Mouse (Mus musculus) CD8-positive naive resting alpha-beta T cell, adult 57 days (primary cell): ENCODE results near the gene Uap1l1. TPM values are rescaled to one million over a fixed set of nuclear protein-coding genes. Genes with fewer than 3 reads are reported as not detected.

Experiments
- total RNA-seq: library from RNA; stranded (reverse); gene quantifications from one replicate; pipeline ENCODE4 v1.2.4, GENCODE M21; 2023

The Uap1l1 gene
- total RNA-seq, result 12.6 TPM

DNA sequence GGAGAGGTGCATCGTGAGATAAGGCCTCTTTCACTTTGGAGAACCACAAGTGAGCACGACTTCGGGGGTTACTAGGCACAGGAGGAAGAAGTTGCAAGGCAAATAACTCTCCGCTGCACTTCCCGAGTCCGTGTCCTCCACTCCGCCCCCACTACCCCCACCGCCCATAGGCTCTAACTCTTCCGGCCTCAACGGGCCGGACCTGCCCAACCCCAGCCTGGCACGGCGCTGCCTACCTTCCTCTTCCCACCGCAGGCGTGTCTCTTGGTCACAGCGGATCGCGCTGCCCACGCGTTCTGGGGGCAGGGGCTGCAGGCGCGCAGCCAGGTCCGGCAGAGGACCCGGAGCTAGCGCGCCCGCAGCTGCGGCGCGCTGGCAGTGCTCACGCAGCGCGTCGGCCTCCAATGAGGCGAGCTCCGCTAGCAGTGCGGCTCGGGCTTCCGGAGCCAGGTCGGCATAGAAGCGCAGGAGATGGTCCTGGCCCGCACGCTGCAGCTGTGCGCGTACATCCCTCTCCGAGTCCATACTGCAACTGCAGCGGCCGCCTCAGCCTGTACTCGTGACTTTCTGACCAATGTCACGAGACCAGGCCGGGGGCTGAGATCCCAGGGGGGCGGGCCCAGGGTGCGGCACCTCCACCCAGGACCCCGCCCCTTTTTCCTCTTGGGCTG is at the start of gene Uap1l1:
TSS of gene Uap1l1 (minus strand) at position 592 of the 671 bp plus-strand sequence.

DNA sequence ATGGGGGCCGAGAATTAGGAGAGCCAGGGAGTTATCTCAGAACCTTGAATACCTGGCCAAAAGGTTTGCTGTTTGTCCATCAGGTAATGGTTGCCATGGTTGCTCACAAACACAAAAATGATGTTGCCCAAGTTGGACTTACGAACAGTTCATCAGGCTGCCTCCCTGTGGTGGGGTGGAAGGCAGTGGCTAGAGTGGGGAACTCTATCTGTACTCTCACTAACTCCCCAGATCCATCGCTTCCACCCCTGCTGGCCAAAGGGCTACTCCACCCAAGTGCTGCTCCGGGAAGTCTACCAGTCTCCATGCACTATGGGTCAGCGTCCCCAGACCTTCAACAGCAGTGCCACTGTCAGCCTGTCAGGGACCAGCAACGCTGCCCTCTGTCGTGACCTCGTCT is 33.6 kb upstream of the Uap1l1 start, which contains the start of gene Npdc1:
TSS of gene Npdc1 (plus strand) at position 301 of the 400 bp plus-strand sequence.

DNA sequence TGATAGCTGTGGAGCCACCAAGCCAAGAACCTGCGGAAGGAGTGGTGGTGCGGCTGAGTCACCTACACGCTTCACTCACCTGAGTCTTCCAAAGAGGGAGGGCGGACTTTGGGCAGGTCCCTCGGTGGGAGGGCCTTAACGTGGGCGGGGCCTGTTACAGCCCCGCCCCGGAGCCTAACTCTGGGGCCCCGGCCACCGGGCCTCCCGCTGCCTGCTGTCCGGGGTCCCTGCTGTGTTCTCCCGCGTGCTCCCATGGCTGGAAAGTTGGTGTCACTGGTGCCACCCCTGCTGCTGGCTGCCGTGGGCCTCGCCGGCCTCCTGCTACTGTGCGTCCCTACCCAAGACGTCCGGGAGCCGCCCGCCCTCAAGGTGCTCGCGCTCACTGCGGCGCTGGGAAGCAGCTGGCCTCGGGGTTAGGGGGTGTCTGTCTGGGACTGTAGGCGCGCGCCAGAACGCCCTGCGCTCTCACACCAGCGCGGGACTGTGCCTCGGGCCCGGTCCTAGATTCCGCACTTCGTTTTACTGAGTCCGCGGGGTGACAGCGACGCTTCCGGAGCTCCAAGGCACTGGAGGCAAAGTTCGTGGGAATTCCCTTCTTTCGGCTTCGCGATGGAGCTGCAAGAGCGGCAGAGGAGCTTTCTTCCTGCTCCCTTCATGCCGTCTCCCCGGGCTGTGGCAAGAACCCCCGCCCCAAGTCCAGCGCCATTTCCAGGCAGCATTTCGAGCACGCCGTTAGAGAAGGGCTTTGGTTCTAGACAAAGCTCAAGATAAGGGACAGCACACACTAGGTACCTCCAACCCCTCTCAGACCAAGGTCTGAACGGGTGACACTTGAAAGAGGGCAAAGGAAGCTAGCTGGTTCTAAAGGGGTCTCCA is 30.5 kb upstream of the Uap1l1 start, which contains the start of gene Entpd2:
TSS of gene Entpd2 (plus strand) at position 154 of the 876 bp plus-strand sequence.

DNA sequence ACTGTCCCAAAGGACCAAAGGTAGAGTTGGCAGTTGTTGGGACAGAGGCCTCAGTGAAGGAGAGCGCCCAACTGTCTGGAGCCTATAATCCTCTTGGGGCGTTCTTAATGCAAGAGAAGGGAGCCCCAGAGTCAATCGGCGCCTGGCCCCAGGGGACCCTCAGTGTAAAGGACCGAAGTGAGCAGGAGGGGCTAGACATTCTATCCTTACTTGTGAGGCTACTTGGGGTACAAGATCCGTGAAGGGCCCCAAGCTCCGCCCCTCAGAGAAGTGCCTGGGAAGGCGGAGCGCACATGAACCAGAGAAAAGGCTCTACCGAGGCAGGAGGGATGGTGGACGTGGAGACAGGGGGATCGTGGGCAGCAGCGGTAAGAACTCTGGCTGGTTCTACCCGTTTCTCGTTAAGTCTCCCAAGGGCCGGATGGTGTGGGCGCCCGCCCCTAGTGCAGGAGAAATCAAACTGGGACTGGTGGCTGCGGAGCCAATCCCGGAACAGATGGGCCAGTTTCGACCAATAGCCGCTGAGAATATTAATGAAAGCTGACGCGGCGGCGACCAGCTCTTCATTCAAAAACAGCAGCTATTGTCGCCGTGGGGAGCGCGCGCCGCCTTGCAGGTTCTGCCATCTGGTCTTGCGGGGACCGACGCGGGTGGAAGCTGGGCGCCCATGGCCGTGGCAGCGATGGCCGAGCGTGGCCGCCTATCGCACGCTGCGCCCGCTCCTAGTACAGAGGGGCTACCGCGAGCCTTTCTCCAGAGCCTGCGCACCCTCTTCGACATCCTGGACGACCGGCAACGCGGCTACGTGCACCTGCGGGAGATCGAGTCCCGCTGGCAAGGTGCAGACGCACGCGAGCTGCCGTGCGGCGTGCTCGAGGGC is 6.5 kb upstream of the Uap1l1 start, which contains the start of gene Sapcd2:
TSS of gene Sapcd2 (plus strand) at position 558 of the 880 bp plus-strand sequence.

DNA sequence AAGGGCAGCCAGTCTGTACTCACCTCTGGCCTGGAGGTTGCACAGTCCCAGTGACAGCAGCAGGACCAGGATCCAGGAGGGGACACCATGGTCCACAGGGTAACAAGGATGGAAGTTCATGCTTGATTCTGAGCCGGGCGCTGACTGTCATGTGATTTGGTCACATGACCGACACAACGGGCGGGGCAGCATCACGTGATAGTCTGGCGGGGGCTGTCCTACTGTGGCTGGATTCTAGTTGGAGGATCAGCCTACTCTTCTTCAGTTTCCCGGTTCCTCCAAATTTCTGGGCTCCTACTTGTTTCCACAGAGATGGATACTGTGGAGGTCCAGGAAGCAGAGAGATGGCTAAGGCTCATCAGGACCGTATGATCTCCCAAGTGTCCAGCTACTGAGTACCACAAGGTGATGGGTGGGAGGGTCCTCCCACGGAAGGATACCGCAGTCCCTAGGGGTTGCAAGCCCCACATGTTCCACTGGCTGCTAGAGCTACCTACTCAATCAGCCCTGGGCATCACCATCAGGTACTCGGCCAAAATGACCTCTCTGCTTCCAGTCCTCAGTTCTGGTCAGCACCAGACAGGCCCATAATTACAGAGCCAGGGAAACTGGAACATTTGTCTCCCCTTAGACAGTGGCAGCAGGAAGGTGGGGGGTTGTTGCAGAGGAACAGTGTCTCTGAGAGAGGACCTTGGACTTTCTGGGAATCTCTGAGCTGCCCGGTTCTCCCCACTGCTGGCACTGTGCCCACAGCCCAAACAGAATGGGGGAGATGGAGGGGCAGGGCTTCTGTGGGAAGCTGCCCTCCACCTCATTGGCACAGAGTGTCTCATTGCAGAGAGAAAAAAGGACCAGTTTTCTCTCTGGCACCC is 9.0 kb downstream of the Uap1l1 start, which contains the start of gene Dpp7:
TSS of gene Dpp7 (minus strand) at position 152 of the 872 bp plus-strand sequence.

DNA sequence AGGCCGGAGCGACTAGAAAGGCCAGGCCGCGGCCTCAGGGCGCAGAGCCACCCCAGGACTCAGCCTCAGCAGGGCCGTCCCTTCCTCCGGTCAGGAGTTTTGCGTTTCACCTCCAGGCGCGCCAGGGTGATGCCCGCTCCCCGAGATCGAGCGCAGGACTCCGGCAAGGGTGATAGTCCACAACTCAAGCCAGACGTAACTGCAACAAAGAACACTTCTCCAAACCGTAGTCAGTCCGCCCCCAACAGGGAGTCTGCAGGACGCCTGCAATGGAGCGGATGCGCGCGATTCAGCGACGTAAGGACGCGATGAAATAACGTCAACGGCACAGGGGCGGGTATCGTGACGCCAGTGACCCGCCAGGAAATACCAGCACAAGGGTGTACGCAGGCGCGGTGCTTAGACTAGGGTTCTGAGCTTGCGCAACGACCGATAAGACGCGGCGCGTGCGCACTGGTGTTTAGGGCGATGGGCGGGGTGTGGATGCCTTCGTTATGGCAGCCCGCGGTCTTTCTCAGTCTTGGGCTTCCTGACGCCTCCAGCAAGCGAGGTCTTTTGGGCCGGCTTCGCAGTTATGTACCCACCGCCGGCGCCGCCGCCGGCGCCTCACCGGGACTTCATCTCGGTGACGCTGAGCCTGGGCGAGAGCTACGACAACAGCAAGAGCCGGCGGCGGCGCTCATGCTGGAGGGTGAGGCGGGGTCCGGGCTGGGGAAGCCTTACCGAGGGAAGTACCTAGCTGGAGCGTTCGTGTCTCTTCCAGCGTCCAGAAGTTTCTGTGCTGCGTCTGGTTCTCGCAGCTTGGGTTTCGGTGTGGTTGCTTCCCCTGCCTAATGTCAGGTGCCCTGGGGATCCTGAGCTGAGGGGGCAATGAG is 33.0 kb downstream of the Uap1l1 start, which contains the start of gene Man1b1:
TSS of gene Man1b1 (plus strand) at position 53 of the 875 bp plus-strand sequence.

DNA sequence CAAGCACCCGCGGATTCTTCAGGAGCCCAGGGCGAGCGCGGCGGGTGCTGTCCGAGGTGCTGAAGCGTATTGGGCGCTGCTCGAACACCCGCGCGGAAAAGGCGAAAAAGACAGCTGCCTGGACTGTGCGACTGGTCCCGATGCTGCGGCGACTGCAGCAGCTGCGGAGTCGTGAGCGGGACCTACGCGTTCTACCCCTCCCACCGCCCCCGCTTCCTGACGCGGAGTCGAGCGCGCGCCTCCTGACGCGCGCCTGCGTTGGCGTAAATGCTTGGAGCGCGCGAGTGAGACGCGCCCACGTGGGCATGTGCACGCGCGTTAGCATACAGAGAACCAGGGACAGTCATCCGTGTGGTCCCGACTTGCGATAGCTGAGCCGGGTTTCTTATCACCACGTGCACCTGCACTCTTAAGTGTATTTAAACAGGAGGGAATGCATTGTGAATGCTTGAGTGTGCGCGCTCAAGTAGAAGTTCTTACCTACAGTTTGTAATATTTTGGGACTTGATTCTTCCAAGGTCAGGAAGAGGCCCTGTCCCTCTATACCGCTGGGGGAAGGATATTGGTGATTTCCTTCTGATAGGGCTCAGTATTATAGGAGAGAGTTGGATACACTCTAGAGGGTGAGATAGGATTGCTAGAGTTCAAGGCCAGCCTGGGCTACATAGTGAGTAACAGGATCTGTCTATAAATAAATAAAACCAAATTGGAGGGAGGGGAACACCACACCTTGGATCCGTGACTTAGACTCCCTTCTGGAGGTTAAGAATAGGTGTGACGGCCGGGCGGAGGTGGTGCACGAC is 46.3 kb downstream of the Uap1l1 start, which contains the start of gene Grin1:
TSS of gene Grin1 (minus strand) at position 217 of the 803 bp plus-strand sequence.

Other genes with a start within 250 kb of the Uap1l1 start
- 3.3 TPM for gene Nrarp, start 184.9 kb downstream of the Uap1l1 start, total RNA-seq
- 25.9 TPM for gene Tor4a, start 168.8 kb downstream of the Uap1l1 start, total RNA-seq
- gene Nelfb, start 154.2 kb downstream of the Uap1l1 start, total RNA-seq, result 68.2 TPM
- gene Stpg3, start 151.0 kb downstream of the Uap1l1 start, total RNA-seq, result not detected
- gene Fam166a, start 146.9 kb downstream of the Uap1l1 start, total RNA-seq, result not detected
- 105 TPM for gene Tubb4b, start 141.0 kb downstream of the Uap1l1 start, total RNA-seq
- gene Slc34a3, start 131.3 kb downstream of the Uap1l1 start, total RNA-seq, result not detected
- not detected for gene Rnf224, start 128.9 kb downstream of the Uap1l1 start, total RNA-seq
- not detected for gene Rnf208, start 123.4 kb downstream of the Uap1l1 start, total RNA-seq
- gene Cysrt1, start 123.2 kb downstream of the Uap1l1 start, total RNA-seq, result not detected
- gene AL732309.1, start 118.8 kb downstream of the Uap1l1 start, total RNA-seq, result 11.0 TPM
- 20.6 TPM for gene Tmem203, start 110.2 kb downstream of the Uap1l1 start, total RNA-seq
- 20.0 TPM for gene Tprn, start 103.1 kb downstream of the Uap1l1 start, total RNA-seq
- gene Ssna1, start 93.2 kb downstream of the Uap1l1 start, total RNA-seq, result 39.1 TPM
- 92.6 TPM for gene Anapc2, start 93.2 kb downstream of the Uap1l1 start, total RNA-seq
- gene Tmem210, start 77.5 kb downstream of the Uap1l1 start, total RNA-seq, result not detected
- gene Lrrc26, start 75.8 kb downstream of the Uap1l1 start, total RNA-seq, result not detected
- not detected for gene Grin1, start 46.5 kb downstream of the Uap1l1 start, total RNA-seq
- 34.4 TPM for gene Man1b1, start 33.3 kb downstream of the Uap1l1 start, total RNA-seq
- gene Dpp7, start 9.3 kb downstream of the Uap1l1 start, total RNA-seq, result 13.0 TPM
- not detected for gene Sapcd2, start 6.6 kb upstream of the Uap1l1 start, total RNA-seq
- not detected for gene Entpd2, start 30.2 kb upstream of the Uap1l1 start, total RNA-seq
- 2.3 TPM for gene Npdc1, start 33.7 kb upstream of the Uap1l1 start, total RNA-seq
- gene Fut7, start 57.6 kb upstream of the Uap1l1 start, total RNA-seq, result 0.52 TPM
- 80.3 TPM for gene Abca2, start 63.0 kb upstream of the Uap1l1 start, total RNA-seq
- not detected for gene Clic3, start 91.2 kb upstream of the Uap1l1 start, total RNA-seq
- gene Paxx, start 95.4 kb upstream of the Uap1l1 start, total RNA-seq, result 83.0 TPM
- gene Ptgds, start 104.4 kb upstream of the Uap1l1 start, total RNA-seq, result not detected
- gene Lcn12, start 128.2 kb upstream of the Uap1l1 start, total RNA-seq, result not detected
- 60.4 TPM for gene Fbxw5, start 135.1 kb upstream of the Uap1l1 start, total RNA-seq
- not detected for gene C8g, start 136.0 kb upstream of the Uap1l1 start, total RNA-seq
- 40.5 TPM for gene Traf2, start 181.3 kb upstream of the Uap1l1 start, total RNA-seq
- gene Edf1, start 192.2 kb upstream of the Uap1l1 start, total RNA-seq, result 100 TPM
- 2.0 TPM for gene Mamdc4, start 209.2 kb upstream of the Uap1l1 start, total RNA-seq
- gene Phpt1, start 209.5 kb upstream of the Uap1l1 start, total RNA-seq, result 18.9 TPM
- gene Ajm1, start 216.1 kb upstream of the Uap1l1 start, total RNA-seq, result 0.70 TPM
- 115 TPM for gene Rabl6, start 242.8 kb upstream of the Uap1l1 start, total RNA-seq